Mouse (Mus musculus) activated CD4-positive, CD25-positive, alpha-beta regulatory T cell, adult 4 months (primary cell): ENCODE data around the gene Wasl. TPM values are rescaled to one million over a fixed set of nuclear protein-coding genes. Genes with fewer than 3 reads are reported as not detected.
A peak's percentile ranks its signal among the peaks of the same experiment; 100 is the strongest.

Source experiments
- ATAC-seq: one replicate; pipeline ENCODE4 v1.8.0; 2017
- polyA plus RNA-seq, 2 experiments: library from polyadenylated mRNA; unstranded; fragments of 100-300 nt; shearing (Covaris generic); gene quantifications; one replicate each; pipeline ENCODE4 v1.2.1; 2017

The Wasl gene
- polyA plus RNA-seq, 2 experiments from 2014 or later = 13.2 to 16.1 TPM

GRCm38 (mm10) chr6:24642960-24643359 lies 21.8 kb downstream of the Wasl start:
- no peak for ATAC-seq

GRCm38 (mm10) chr6:24642161-24642560 lies 22.6 kb downstream of the Wasl start:
- no peak for ATAC-seq

GRCm38 (mm10) chr6:24641286-24641685 lies 23.5 kb downstream of the Wasl start:
- ATAC-seq = no peak

GRCm38 (mm10) chr6:24635814-24636213 lies 29.0 kb downstream of the Wasl start:
- ATAC-seq = no peak

GRCm38 (mm10) chr6:24634065-24634464 lies 30.7 kb downstream of the Wasl start:
- no peak for ATAC-seq

GRCm38 (mm10) chr6:24632061-24632460 lies 32.7 kb downstream of the Wasl start:
- no peak for ATAC-seq

- ATAC-seq = no peak
These were observed 36.3 kb downstream of the Wasl start for GRCm38 (mm10) chr6:24628499-24628898.

- peak; percentile 90 for ATAC-seq
These were observed 37.2 kb downstream of the Wasl start for GRCm38 (mm10) chr6:24627586-24628030.

GRCm38 (mm10) chr6:24622098-24622497 lies 42.7 kb downstream of the Wasl start:
- ATAC-seq = no peak

- ATAC-seq = no peak
These were observed 43.9 kb downstream of the Wasl start for GRCm38 (mm10) chr6:24620936-24621335.

GRCm38 (mm10) chr6:24619285-24620045 lies 45.3 kb downstream of the Wasl start:
- ATAC-seq = no peak

GRCm38 (mm10) chr6:24616746-24617145 lies 48.1 kb downstream of the Wasl start:
- no peak for ATAC-seq

- ATAC-seq = no peak
These were observed 50.9 kb downstream of the Wasl start for GRCm38 (mm10) chr6:24613918-24614317.

- no peak for ATAC-seq
These were observed 51.5 kb downstream of the Wasl start for GRCm38 (mm10) chr6:24613346-24613745.

- no peak for ATAC-seq
These were observed 52.6 kb downstream of the Wasl start for GRCm38 (mm10) chr6:24612074-24612755.

- no peak for ATAC-seq
These were observed 54.5 kb downstream of the Wasl start for GRCm38 (mm10) chr6:24610358-24610757.

- ATAC-seq = no peak
These were observed 55.3 kb downstream of the Wasl start for GRCm38 (mm10) chr6:24609531-24609930.

- no peak for ATAC-seq
These were observed 56.1 kb downstream of the Wasl start for GRCm38 (mm10) chr6:24608682-24609081.

GRCm38 (mm10) chr6:24608129-24608528 lies 56.7 kb downstream of the Wasl start:
- no peak for ATAC-seq

- no peak for ATAC-seq
These were observed 57.3 kb downstream of the Wasl start for GRCm38 (mm10) chr6:24607531-24607930.

- no peak for ATAC-seq
These were observed 58.3 kb downstream of the Wasl start for GRCm38 (mm10) chr6:24606512-24606911.

- ATAC-seq = no peak
These were observed 59.2 kb downstream of the Wasl start for GRCm38 (mm10) chr6:24605631-24606030.

GRCm38 (mm10) chr6:24604289-24604688 lies 60.5 kb downstream of the Wasl start:
- no peak for ATAC-seq

GRCm38 (mm10) chr6:24602993-24603392 lies 61.8 kb downstream of the Wasl start:
- no peak for ATAC-seq
